Mouse (Mus musculus) granulocyte monocyte progenitor cell, adult 5-6 weeks (primary cell): ENCODE measurements around the gene Hist1h2bp. TPM values are rescaled to one million over a fixed set of nuclear protein-coding genes. Genes with fewer than 3 reads are reported as not detected.
"Not testable (repeated sequence)": the region's sequence is repeated elsewhere in the genome, so short reads cannot be mapped to it uniquely, and the experiment has no call there.

Source experiments
- ATAC-seq: replicated peaks from 2 replicates; pipeline ENCODE4 v1.8.0; 2016; ENCODE audit warnings: mild to moderate bottlenecking, moderate TSS enrichment, inconsistent platforms; ENCODE audit not compliant: poor library complexity, severe bottlenecking
- total RNA-seq, 2 experiments: library from RNA; stranded (forward) in 1 of 2; stranded (reverse) in 1 of 2; fragments of 200-712, 200-1000 nt in 1 of 2; fragments of >200 nt in 1 of 2; fragmentation: Nextera tagmentation in 1 of 2; gene quantifications; 2 replicates each; pipeline ENCODE4 v1.2.3; 2014 to 2017

Hist1h2bp gene
- total RNA-seq, 2 experiments from 2014 or later, result 8.8 to 55.0 TPM

DNA sequence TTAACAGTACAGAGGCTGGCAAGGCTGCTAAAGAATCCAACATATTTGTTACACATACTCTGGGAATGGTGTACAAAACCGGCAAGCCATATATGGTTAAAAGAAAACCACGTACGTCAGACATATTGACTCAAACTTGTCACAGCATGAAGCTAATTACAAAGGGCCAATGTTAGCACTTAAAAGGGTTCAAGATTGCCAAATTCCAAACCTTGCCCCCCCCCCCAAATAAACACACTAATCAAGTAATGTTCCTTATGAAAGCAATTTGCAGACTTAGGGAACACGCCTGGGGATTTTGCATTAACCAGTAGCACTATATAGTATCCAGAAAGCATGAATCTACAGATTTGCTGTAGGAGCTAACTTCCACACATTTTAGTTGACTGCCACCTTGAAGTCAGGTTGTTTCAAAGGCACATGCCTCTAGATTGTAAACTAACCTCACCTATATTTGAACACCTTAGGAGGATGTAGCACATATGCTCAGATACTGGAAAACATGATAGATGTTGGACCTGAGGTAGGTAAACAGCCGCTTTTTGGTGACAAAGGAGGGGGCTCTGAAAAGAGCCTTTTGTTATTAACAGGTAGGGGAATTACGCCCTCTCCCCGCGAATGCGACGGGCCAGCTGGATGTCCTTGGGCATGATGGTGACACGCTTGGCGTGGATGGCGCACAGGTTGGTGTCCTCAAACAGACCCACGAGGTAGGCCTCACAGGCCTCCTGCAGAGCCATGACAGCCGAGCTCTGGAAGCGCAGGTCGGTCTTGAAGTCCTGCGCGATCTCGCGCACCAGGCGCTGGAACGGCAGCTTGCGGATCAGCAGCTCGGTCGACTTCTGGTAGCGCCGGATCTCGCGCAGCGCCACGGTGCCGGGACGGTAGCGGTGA lies 4.7 kb upstream of the Hist1h2bp start:
- not testable (repeated sequence) for ATAC-seq

DNA sequence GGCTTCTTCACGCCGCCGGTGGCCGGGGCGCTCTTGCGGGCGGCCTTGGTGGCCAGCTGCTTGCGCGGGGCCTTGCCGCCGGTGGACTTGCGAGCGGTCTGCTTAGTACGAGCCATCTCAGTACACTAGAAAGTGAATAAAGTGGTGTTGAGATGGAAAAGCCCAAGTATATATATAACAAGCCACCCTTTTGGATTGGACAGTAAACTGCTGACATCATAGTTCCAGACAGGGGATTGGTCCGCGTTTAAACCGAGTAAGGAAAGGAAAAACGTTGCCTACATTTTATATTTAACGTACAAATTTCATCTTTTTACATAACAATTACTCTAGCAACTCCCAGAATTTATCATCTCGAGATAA lies 4.0 kb upstream of the Hist1h2bp start, which contains the start of gene Hist1h3i:
Gene Hist1h3i (minus strand): TSS at position 116 of the 363 bp plus-strand sequence.
- ATAC-seq, result peak; percentile 45

DNA sequence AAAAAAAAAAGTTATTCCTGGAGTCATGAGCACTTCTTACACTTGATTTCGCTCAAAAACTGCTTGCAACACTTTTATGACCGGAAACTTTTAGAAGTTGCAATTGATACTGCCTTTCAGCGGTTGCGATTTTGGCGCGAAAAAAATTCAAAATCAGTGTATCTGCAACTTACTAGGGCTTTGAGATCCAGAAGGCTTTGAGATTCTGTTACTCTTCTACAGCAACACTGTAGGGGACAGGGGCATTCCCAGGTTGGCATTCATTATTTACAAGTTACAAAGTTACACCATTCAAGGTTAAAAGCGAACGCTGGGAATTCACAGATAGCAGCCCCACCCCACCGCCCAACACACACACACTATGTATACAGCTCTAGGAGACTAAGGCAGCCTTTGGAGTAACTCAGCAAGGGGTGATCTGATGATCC lies 3.5 kb upstream of the Hist1h2bp start:
- ATAC-seq, result no peak

DNA sequence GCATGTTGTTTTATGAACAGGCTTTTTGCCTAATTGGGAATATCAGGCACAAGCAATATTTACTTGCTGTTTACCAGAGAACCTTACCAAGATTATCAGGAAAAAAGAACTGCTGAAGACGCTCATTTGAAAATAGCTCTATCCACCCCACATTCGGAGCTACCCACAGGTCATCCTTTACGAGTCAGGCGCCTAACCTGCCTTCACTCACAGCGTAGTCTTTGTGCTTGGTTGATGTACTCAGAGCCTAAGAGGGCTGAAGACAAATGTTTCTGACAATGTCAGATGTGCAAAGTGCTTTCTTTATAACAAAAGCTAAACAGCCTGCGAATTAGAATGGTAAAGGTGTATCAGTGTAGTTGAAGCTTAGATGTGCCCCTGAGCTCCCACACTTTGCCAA lies 3.0 kb upstream of the Hist1h2bp start:
- no peak for ATAC-seq

DNA sequence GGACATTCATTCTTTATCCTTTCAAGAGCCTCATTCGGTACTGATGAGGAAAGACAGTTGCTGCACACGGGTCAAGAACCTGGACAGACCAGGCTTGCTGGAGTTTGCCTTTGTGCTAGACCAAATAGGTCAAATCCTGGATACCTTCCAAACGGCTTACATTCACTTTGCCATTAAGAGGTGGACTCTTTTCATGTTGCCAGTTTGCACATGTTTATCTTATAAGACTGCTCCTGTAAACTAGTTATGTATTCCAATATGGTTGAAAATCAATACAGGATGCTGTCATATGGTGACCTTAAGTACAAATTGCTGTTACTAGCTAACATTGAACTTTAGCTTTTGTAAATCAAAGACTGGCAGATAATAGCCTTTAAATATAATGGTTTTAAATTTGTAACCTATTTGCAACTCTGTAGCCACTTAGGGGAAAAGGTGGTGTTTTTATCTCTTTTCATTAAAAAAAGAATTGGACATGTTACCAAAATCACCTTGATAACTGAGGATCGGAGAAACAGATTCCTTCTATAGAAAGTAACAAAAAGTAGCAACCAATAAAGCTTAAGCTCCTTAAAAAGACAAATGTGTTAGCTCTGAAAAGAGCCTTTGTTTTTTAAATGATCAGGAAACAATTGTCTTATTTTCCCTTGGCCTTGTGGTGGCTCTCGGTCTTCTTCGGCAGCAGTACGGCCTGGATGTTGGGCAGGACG lies 917 bp upstream of the Hist1h2bp start:
- no peak for ATAC-seq

DNA sequence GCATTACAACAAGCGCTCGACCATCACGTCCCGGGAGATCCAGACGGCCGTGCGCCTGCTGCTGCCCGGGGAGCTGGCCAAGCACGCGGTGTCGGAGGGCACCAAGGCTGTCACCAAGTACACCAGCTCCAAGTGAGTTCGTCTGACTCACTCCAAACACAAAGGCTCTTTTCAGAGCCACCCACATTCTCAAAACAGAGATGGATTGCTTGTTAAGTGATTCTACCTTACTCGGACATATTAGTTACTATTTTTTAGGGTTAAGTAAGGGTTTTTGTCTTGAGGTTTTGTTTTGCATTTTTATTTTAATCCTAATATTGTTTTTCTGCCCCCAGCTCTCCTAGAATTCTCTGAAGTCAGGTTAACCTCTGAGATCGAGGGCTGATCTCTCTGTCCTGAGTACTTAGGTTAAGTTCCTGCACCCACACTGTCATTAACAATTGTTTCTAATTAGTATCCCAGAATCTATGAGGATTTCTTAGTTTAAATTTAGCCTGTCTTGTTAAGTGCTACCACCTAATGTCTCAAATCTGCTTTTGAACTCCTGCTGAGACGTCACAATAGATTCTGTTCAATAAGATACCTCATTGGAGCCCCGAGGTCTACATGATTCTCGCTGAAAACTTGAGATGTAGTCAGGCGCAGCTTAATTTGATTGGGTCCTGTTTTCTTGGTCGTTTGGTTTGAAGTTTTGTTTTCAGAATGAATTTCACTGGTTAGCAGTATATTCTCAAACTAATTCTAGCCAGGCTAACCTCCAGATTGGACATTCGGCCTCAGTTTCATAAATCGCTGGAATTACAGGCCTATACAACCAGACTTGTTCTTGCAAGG lies 716 bp downstream of the Hist1h2bp start:
- ATAC-seq, result no peak

DNA sequence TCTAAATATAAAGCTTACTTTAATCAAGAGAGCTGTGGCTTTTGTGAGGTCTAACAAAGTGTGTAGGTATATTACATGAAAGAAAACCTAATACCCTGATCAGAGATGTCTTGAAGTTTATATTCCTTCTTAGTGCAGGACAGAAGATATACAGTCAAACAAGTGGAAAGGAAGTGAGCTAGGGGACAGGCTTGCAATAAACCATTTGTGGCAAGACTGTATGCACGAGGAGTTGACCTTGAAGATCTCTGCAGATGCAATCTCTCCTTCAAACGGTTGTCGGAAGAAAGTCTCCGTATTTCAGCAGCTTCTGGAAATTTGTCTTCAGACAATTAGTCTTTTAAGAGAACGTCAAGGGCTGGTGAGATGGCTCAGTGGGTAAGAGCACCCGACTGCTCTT lies 2.7 kb downstream of the Hist1h2bp start:
- ATAC-seq, result no peak

DNA sequence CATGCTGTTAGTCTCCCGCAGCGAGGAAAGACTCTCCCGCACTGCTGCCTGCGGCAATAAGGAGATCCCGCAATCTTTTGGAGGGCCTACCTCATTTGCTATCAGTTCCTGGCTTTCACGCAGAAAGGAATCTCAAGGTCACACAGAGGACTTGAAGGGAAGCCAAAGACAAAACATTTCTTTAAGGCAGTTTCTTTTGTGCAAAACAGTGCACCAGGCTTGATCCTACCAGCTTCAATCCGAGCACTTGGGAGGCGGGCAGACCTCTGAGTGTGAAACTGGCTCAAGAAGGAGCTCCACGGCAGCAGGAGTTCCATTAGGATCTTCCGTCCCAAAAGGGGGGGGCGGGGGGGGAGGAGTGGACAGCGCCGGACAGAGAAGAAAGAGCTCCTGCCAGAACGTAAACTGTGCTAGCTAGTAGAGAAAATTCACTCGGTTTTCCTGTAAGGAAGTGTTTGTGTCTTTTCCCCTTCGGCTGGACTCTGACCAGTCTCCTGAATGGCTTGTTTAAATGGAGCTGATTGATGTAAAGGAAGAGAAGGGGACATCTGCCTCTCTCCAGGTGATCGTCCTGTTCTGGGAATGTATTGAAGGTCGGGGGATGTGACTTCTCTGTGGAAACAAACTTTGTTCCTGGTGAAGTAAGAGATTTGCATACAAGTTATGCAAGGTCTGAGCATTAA lies 3.5 kb downstream of the Hist1h2bp start:
- no peak for ATAC-seq

DNA sequence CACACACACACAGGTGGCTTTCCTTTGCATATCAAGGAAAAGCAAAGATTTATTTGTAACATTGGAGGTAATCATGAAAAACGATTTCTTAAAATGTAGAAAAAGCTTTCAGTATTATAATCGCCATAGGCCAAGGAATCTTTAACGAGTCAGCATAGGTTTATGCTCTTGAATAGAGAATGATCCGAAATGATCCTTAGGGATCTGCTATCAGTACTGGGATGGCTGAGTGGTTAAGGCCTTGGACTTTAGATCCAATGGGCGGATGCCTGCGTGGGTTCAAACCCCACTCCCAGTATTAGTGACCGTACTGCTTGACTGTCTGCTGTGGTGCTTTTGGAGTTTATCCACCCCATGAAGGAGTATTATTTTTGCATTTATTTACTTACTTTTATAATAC lies 8.3 kb downstream of the Hist1h2bp start:
- no peak for ATAC-seq

DNA sequence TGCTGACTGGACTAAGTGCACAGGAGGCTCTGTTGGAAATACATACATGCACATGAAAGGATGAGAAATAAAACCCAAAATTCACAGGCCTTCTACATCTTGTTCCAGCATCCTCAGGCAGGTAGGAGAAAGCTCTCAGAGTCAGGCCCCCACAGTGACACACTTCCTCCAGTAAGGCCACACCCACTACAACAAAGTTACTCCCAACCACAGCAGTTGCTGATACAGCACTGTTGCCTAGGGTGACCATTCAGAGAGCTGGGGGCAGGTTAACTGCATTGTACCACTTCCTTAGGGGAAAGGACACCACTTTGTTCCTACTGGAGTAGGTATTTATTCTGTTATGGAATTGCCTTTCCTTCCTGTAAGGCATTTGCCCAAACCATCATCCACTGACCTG lies 9.9 kb downstream of the Hist1h2bp start:
- ATAC-seq, result peak; percentile 94

DNA sequence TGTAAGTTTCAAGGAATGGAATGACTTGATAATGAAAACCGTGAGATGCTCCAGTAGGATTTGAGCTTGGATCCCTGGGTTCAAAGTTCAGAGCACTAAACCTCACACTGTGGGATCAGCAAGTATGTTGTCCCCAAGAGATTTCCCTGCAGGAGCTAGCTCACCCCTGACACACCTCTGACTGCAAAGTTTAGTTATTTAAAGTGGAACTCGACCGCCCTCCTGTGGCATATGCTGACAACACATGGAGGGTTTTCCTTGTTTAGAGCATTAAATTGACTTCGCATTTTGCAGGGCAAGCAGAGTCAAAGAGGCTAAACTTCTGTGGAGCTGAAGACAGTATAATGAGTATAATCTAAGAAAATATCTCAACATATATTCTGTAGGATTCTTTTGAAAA lies 15.8 kb downstream of the Hist1h2bp start:
- ATAC-seq, result peak; percentile 93

DNA sequence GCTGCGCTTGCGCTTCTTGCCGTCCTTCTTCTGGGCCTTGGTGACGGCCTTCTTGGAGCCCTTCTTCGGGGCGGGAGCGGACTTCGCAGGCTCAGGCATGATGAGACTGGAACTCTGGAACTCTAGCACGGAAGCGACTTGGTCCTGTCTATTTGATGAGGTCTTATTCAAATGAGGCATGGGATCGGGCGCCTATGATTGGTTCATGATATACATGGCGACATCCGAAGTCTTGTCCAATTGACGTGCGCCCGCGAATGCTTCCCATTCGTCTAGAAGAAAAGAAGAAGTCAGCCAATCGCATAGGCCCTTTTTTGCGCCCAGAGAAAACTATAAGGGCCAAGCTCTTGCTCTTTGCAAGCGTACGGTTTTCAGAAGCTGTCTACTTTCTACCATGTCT lies 22.8 kb downstream of the Hist1h2bp start, which contains the start of the genes Hist1h2bq and Hist1h2ao:
Gene Hist1h2bq (minus strand): TSS at position 125 of the 400 bp plus-strand sequence.
Gene Hist1h2ao (plus strand): TSS at position 393 of the 400 bp plus-strand sequence.
- ATAC-seq, result peak; percentile 71

DNA sequence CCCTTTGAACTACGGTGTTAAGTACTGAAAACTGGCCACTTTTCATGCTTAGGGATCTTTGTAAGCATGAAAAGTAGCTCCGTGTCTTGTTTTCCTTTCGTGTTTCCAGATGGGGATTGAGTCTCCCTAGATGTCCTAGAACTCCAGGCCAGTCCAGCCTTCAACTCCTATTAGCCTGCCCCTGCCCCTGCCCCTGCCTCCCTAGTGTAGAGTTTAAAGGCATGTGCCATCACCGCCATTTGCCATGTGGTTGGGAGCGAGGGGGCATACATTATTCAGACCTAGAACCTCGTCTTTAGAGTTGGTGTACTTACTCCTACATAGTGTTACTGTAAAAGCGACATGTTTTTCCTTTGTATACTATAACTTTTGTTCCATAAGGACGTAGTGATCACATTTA lies 23.8 kb downstream of the Hist1h2bp start:
- peak; percentile 21 for ATAC-seq

DNA sequence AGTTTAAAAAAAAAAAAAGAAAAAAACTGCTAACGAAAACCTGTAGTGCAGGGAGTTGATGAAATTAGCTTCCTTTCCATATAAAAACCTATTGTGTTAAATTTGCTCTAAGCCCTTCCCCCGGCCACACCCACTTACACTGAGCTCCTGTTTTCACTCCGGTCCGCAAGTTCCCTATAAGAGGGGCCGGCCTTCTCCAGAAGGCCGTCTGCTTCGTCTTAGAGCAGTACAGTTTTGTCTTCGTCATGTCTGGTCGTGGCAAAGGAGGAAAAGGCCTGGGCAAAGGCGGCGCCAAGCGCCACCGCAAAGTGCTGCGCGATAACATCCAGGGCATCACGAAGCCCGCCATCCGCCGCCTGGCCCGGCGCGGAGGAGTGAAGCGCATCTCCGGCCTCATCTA lies 24.3 kb downstream of the Hist1h2bp start, which contains the start of gene Hist1h4m:
Gene Hist1h4m (plus strand): TSS at position 208 of the 400 bp plus-strand sequence.
- ATAC-seq, result peak; percentile 50

DNA sequence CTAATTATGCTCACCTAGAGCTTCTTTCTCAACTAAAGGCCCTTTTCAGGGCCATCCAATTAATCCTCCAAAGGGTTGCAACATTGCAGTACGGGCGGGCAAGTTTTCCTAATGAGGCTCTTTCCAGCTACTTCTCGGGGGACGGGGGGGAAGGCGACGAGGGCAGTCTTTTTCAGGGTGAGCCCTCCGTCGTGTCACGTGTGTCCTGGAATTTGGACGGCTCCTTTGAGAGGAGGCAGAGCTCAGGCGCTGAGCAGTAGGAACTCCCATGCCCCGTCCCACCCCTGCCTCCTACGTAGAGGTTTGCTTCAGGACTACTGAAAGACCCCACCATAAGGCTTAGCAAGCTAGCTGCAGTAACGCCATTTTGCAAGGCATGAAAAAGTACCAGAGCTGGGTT lies 24.8 kb downstream of the Hist1h2bp start:
- ATAC-seq, result peak; percentile 28

DNA sequence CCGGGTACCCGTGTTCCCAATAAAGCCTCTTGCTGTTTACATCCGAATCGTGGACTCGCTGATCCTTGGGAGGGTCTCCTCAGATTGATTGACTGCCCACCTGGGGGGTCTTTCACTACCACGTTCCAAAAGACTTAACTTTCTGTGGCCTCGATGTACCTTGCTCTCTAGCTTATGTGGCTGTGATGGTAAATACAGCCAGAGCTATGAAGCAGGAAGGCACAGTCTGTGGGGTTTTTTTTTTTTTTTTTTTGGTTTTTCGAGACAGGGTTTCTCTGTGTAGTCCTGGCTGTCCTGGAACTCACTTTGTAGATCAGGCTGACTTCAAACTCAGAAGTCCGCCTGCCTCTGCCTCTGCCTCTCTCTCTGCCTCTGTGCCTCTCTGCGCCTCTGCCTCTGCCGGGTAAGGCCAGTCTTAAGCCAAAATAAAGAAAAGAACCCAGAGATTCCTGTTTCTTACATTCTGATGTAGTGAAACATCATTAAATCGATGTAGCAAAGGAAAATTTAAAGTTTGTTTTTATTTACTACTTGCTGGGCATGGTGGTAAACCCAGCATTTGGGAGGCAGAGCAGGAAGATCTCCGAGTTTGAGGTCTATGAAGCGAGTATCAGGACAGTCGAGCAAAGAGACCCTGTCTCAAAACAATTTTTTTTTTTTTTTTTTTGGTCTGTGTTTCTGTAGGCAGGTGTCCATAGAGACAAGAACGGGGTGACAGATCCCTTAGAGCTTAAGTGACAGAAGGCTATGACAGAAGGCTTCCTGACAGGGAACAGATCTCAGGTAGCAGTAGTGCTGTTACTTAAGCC lies 33.0 kb downstream of the Hist1h2bp start:
- ATAC-seq, result peak; percentile 55; the same call in 1 of the 2 replicates

DNA sequence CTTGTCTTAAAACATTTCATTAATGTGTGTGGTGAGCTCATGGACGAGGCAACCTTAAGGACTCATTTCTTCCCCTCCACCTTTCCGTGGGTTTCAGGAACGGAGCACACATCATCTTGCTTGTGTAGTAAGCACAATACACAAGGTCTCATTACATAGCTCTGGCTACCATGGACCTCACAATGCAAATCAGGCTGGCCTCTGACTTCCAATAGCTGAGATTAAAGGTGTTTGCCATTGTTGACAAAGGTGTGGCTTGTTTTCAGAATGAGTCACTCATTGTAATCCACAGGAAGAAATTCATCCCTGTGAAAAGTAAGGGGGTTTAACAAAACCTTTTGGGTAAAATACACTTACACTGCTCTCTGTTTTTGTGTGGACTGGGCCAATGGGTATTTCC lies 41.2 kb downstream of the Hist1h2bp start:
- ATAC-seq, result no peak

DNA sequence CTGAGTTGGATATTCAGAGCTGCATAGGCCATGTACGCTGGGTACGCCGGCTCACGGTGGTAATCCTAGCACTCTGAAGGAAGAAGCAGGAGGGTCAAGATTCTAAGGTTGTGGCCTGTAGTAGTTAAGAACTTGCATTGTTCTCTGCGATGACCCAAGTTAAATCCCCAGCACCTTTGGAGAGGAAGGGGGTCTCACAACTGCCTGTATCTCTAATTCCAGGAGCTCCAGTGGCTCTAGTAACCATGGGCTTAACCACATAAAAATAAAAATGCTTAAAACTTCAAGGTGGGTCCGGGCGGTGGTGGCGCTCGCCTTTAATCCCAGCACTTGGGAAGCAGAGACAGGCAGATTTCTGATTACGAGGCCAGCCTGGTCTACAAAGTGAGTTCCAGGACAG lies 43.1 kb downstream of the Hist1h2bp start:
- no peak for ATAC-seq
